Mouse (Mus musculus) heart, postnatal 0 days (tissue): ENCODE results near the gene Zfp692.

Experiments used
- CTCF ChIP-seq: IDR thresholded peaks from 2 replicates; pipeline ENCODE4 v1.5.1; 2016; ENCODE audit warnings: antibody characterized with exemption, control low read depth, low read depth
- EP300 ChIP-seq: IDR thresholded peaks from 2 replicates; pipeline ENCODE4 v1.6.1; 2016; ENCODE audit warnings: antibody characterized with exemption, low read depth

GRCm38 (mm10) chr11:58263516-58263915 lies 43.4 kb upstream of the Zfp692 start:
- TF ChIP-seq CTCF = no peak
- no peak for TF ChIP-seq EP300
